10 mouse cellular contexts compared by ENCODE assay signal in genomic region chr4:139343718-139344117, GRCm38 (mm10). TPM values are rescaled to one million over a fixed set of nuclear protein-coding genes. Genes with fewer than 3 reads are reported as not detected.
DNase-seq lines count a peak whose midpoint lies in the region; ATAC-seq and TF ChIP-seq lines count a peak whose summit lies in the region.
"Had no signal": no experiment of that assay in that cellular context is flagged by ENCODE, and none has a peak within 500 bp of the region (broad histone marks: within the 10 kb centered on the region; RNA-seq: fewer than 3 reads in every experiment).

No protein-coding gene starts in this region.

- ATAC-seq in kidney, embryonic 14.5 days (ENCODE audit: low FRiP score, low TSS enrichment), result no peak
- ATAC-seq in liver, embryonic 16.5 days (ENCODE audit: low read depth), result peak; percentile 47

- no peaks in the 10 kb centered on the region for H3K36me3 ChIP-seq in kidney, adult 2 months (ENCODE audit: control insufficient read depth, insufficient read depth, low read length)
- peaks cover 34% of the 10 kb centered on the region for H3K36me3 ChIP-seq in kidney, embryonic 14.5 days (ENCODE audit: control insufficient read depth, insufficient read depth, low read length)
- H3K36me3 ChIP-seq in liver, embryonic 16.5 days (ENCODE audit: control insufficient read depth, insufficient read depth), result peaks cover 17% of the 10 kb centered on the region

- H3K9me3 ChIP-seq in kidney, embryonic 14.5 days (ENCODE audit: control insufficient read depth, low read length), result no peaks in the 10 kb centered on the region
- H3K9me3 ChIP-seq in liver, embryonic 16.5 days (replicated peaks; ENCODE audit: control insufficient read depth, low read length), result no peaks in the 10 kb centered on the region
- H3K9me3 ChIP-seq: embryonic facial prominence, embryonic 13.5 days; heart, embryonic 13.5 days; limb, embryonic 12.5 days had no signal

- no peak for TF ChIP-seq CTCF in kidney, adult 2 months (conservative IDR thresholded peaks at IDR 0.05; ENCODE audit: insufficient read depth, insufficient read length, low read depth, low read length)

- no peaks in the 10 kb centered on the region for H3K27me3 ChIP-seq in kidney, adult 2 months (replicated peaks; ENCODE audit: control insufficient read depth, insufficient read depth, low read length)
- H3K27me3 ChIP-seq in kidney, embryonic 14.5 days (ENCODE audit: control insufficient read depth, insufficient read depth, low read length), result no peaks in the 10 kb centered on the region
- no peaks in the 10 kb centered on the region for H3K27me3 ChIP-seq in liver, embryonic 16.5 days (ENCODE audit: control insufficient read depth, insufficient read depth, low read depth, low read length)
- H3K27me3 ChIP-seq: embryonic facial prominence, embryonic 13.5 days; limb, embryonic 12.5 days had no signal

- no peak overlapping the region for H3K4me2 ChIP-seq in kidney, embryonic 14.5 days (replicated peaks; ENCODE audit: low read depth, low read length)
- no peak overlapping the region for H3K4me2 ChIP-seq in liver, embryonic 16.5 days (ENCODE audit: low read depth, low read length)
- H3K4me2 ChIP-seq: embryonic facial prominence, embryonic 13.5 days; heart, embryonic 13.5 days; limb, embryonic 12.5 days had no signal

- H3K4me3 ChIP-seq in kidney, adult 2 months (ENCODE audit: insufficient read depth, low read depth, low read length), result no peak overlapping the region
- H3K4me3 ChIP-seq in kidney, embryonic 14.5 days (ENCODE audit: low read length), result no peak overlapping the region
- no peak overlapping the region for H3K4me3 ChIP-seq in liver, embryonic 16.5 days (ENCODE audit: low read depth, low read length)
- H3K4me3 ChIP-seq: embryonic facial prominence, embryonic 13.5 days; heart, embryonic 13.5 days; limb, embryonic 12.5 days had no signal

- no peak for TF ChIP-seq POLR2A in kidney, adult 2 months (IDR thresholded peaks at IDR 0.05; ENCODE audit: low read depth, low read length)

- no peaks in the 10 kb centered on the region; the same call in 1 of the 2 replicates for H3K4me1 ChIP-seq in kidney, adult 2 months (ENCODE audit: control insufficient read depth, insufficient read depth, low read length)
- H3K4me1 ChIP-seq in kidney, embryonic 14.5 days (ENCODE audit: control insufficient read depth, insufficient read depth, low read length), result no peaks in the 10 kb centered on the region
- peaks cover 4% of the 10 kb centered on the region for H3K4me1 ChIP-seq in liver, embryonic 16.5 days (ENCODE audit: control insufficient read depth, low read depth, low read length)
- H3K4me1 ChIP-seq: limb, embryonic 12.5 days had no signal

- WGBS in kidney, adult 2 months, result 30% methylated on average over 5 of the region's 5 CpGs
- WGBS in kidney, embryonic 14.5 days, result 59% methylated on average over 5 of the region's 5 CpGs
- 60% methylated on average over 5 of the region's 5 CpGs for WGBS in liver, embryonic 16.5 days (ENCODE audit: insufficient replicate concordance)

- H3K9ac ChIP-seq in kidney, embryonic 14.5 days (ENCODE audit: low read depth, low read length), result no peak overlapping the region
- no peak overlapping the region for H3K9ac ChIP-seq in liver, embryonic 16.5 days (ENCODE audit: low read depth, low read length)
- H3K9ac ChIP-seq: embryonic facial prominence, embryonic 13.5 days; heart, embryonic 13.5 days; limb, embryonic 12.5 days had no signal

- no peak overlapping the region for H3K27ac ChIP-seq in kidney, adult 2 months (ENCODE audit: insufficient read depth, low read depth, low read length)
- no peak overlapping the region for H3K27ac ChIP-seq in kidney, embryonic 14.5 days (ENCODE audit: low read depth, low read length)
- H3K27ac ChIP-seq in liver, embryonic 16.5 days (ENCODE audit: low read length), result peak overlapping the region; percentile 53
- H3K27ac ChIP-seq: embryonic facial prominence, embryonic 13.5 days; heart, embryonic 13.5 days; limb, embryonic 12.5 days had no signal

- DNase-seq in kidney, adult 2 months, result peak; percentile 76
- peak; percentile 58 for DNase-seq in adrenal gland, postnatal 14 days
- DNase-seq in kidney, adult 8-10 months, result peak; percentile 68 to 72
- no peak for DNase-seq in yolk sac, embryonic 10.5 days (ENCODE audit: low spot score)
- DNase-seq in thymus, adult 18-20 months, result no peak

RNA-seq across cellular contexts. Expression of gene Mrto4, which starts 8.7 kb away (rescaled TPM):
- polyA plus RNA-seq in kidney, adult 2 months (2012; rRNA removed), result 16.3 and 21.2 TPM in 2 replicates
- 134 and 143 TPM in 2 replicates for polyA plus RNA-seq in kidney, embryonic 14.5 days (2014; fragmentation: Nextera tagmentation; extraction: Ambion mirVana)
- 55.0 and 64.9 TPM in 2 replicates for total RNA-seq in adrenal gland, postnatal 14 days (2021)
- polyA plus RNA-seq in liver, embryonic 16.5 days (2015; fragmentation: Nextera tagmentation; extraction: Ambion mirVana), result 62.5 and 65.7 TPM in 2 replicates

RNA-seq across cellular contexts. Expression of gene Emc1, which starts 8.7 kb away (rescaled TPM):
- polyA plus RNA-seq in kidney, adult 2 months (2012; rRNA removed), result 29.2 and 31.4 TPM in 2 replicates
- 13.1 and 25.8 TPM in 2 replicates for polyA plus RNA-seq in kidney, embryonic 14.5 days (2014; fragmentation: Nextera tagmentation; extraction: Ambion mirVana)
- 41.2 and 43.1 TPM in 2 replicates for total RNA-seq in adrenal gland, postnatal 14 days (2021)
- polyA plus RNA-seq in liver, embryonic 16.5 days (2015; fragmentation: Nextera tagmentation; extraction: Ambion mirVana), result 12.8 and 13.2 TPM in 2 replicates

RNA-seq across cellular contexts. Expression of gene Ubr4, which starts 8.7 kb away (rescaled TPM):
- 129 and 168 TPM in 2 replicates for polyA plus RNA-seq in kidney, adult 2 months (2012; rRNA removed)
- polyA plus RNA-seq in kidney, embryonic 14.5 days (2014; fragmentation: Nextera tagmentation; extraction: Ambion mirVana), result 69.0 and 88.6 TPM in 2 replicates
- 124 and 133 TPM in 2 replicates for total RNA-seq in adrenal gland, postnatal 14 days (2021)
- polyA plus RNA-seq in liver, embryonic 16.5 days (2015; fragmentation: Nextera tagmentation; extraction: Ambion mirVana), result 35.0 and 42.9 TPM in 2 replicates

RNA-seq across cellular contexts. Expression of gene Akr7a5, which starts 33.2 kb away (rescaled TPM):
- polyA plus RNA-seq in kidney, adult 2 months (2012; rRNA removed), result 245 and 280 TPM in 2 replicates
- polyA plus RNA-seq in kidney, embryonic 14.5 days (2014; fragmentation: Nextera tagmentation; extraction: Ambion mirVana), result 139 and 141 TPM in 2 replicates
- 61.0 and 62.5 TPM in 2 replicates for total RNA-seq in adrenal gland, postnatal 14 days (2021)
- 58.1 and 74.1 TPM in 2 replicates for polyA plus RNA-seq in liver, embryonic 16.5 days (2015; fragmentation: Nextera tagmentation; extraction: Ambion mirVana)

RNA-seq across cellular contexts. Expression of gene Pqlc2, which starts 33.2 kb away (rescaled TPM):
- 63.3 and 71.7 TPM in 2 replicates for polyA plus RNA-seq in kidney, adult 2 months (2012; rRNA removed)
- polyA plus RNA-seq in kidney, embryonic 14.5 days (2014; fragmentation: Nextera tagmentation; extraction: Ambion mirVana), result 10.4 and 13.3 TPM in 2 replicates
- total RNA-seq in adrenal gland, postnatal 14 days (2021), result 7.5 and 10.0 TPM in 2 replicates
- polyA plus RNA-seq in liver, embryonic 16.5 days (2015; fragmentation: Nextera tagmentation; extraction: Ambion mirVana), result 14.1 and 14.4 TPM in 2 replicates

Comparison
In these comparisons a context has a peak if more than half of its experiments do, and no peak if none do; other contexts are left out.
1. DNase-seq: peak in kidney, adult 2 months (single experiment), adrenal gland, postnatal 14 days (single experiment) and kidney, adult 8-10 months (2 of 2); none in yolk sac, embryonic 10.5 days (single experiment) and thymus, adult 18-20 months (0 of 2).